ENCODE assay signal across 15 mouse cellular contexts in the genomic region with DNA sequence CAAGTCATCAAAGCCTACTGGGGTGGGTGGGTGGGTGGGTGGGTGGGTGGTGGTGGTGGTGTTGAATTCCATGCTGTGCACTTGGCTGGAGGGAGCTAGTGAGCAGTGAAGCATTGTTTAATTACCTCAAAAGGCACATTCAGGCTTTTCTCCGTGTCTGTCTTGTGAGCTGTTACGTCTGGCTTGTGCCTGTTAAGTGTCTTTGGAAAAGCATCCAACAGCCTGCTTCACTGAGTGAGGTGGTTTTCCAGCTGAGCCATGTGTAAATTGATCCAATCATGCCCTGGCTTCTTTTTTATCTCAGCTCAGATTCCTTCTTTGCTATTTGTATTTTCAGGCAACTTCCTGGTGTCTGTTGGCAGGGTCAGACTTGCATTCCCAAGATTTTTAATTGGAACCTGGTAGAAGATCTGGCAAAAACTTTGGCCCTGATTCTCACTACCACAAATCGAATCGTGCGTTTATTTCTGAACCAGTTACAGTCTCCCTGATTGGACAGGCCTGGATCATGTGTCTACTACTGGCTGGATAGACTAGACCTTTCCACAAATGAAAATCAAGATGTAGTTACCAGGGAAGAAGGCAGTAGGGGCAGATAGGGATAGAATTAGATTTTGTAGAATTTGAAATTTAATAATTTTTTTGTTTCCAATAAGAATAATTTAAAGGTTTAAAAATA. TPM values are rescaled to one million over a fixed set of nuclear protein-coding genes. Genes with fewer than 3 reads are reported as not detected.
DNase-seq lines count a peak whose midpoint lies in the region; ATAC-seq lines count a peak whose summit lies in the region.
"Had no signal": no experiment of that assay in that cellular context is flagged by ENCODE, and none has a peak within 500 bp of the region (broad histone marks: within the 10 kb centered on the region; RNA-seq: fewer than 3 reads in every experiment).

No protein-coding gene starts in this region.

- ATAC-seq in embryonic facial prominence, embryonic 13.5 days (ENCODE audit: insufficient number of reproducible peaks, insufficient read depth, low FRiP score, low TSS enrichment, low read depth): no peak
- ATAC-seq in kidney, embryonic 14.5 days (ENCODE audit: low FRiP score, low TSS enrichment): peak; percentile 71
- ATAC-seq in forebrain, embryonic 16.5 days: peak; percentile 80

- no peak for DNase-seq in embryonic facial prominence, embryonic 10.5 days (ENCODE audit: low spot score)
- no peak for DNase-seq in kidney, postnatal 25 days
- peak; percentile 15 for DNase-seq in 3T3-L1 (ENCODE audit: low read depth, low spot score)
- no peak for DNase-seq in spleen, adult 18-20 months
- no peak for DNase-seq in cerebellum, adult 8-10 months
- DNase-seq: layer of hippocampus, adult 9-11 months; right cerebral cortex, postnatal 4 days; thymus, adult 18-20 months had no signal

- H3K4me1 ChIP-seq in embryonic facial prominence, embryonic 13.5 days: peaks cover 14% of the 10 kb centered on the region
- H3K4me1 ChIP-seq in embryonic facial prominence, embryonic 10.5 days: peaks cover 20% of the 10 kb centered on the region
- H3K4me1 ChIP-seq in kidney, embryonic 14.5 days (ENCODE audit: control insufficient read depth, insufficient read depth, low read length): peaks cover 8% of the 10 kb centered on the region; the same call in 1 of the 2 replicates
- H3K4me1 ChIP-seq in forebrain, embryonic 16.5 days (replicated peaks; ENCODE audit: control insufficient read depth, insufficient read depth, low read length): peaks cover 20% of the 10 kb centered on the region
- H3K4me1 ChIP-seq: embryonic facial prominence, embryonic 15.5 days; hindbrain, embryonic 12.5 days had no signal

- H3K4me2 ChIP-seq in embryonic facial prominence, embryonic 13.5 days: no peak overlapping the region
- H3K4me2 ChIP-seq in kidney, embryonic 14.5 days (replicated peaks; ENCODE audit: low read depth, low read length): no peak overlapping the region
- no peak overlapping the region for H3K4me2 ChIP-seq in forebrain, embryonic 16.5 days (ENCODE audit: low read length)
- H3K4me2 ChIP-seq: embryonic facial prominence, embryonic 15.5 days; heart, embryonic 11.5 days; hindbrain, embryonic 12.5 days had no signal

- H3K9me3 ChIP-seq in embryonic facial prominence, embryonic 13.5 days: no peaks in the 10 kb centered on the region
- H3K9me3 ChIP-seq in embryonic facial prominence, embryonic 10.5 days: no peaks in the 10 kb centered on the region
- H3K9me3 ChIP-seq in kidney, embryonic 14.5 days (ENCODE audit: control insufficient read depth, low read length): no peaks in the 10 kb centered on the region
- no peaks in the 10 kb centered on the region for H3K9me3 ChIP-seq in forebrain, embryonic 16.5 days (ENCODE audit: control insufficient read depth, low read length)
- H3K9me3 ChIP-seq: embryonic facial prominence, embryonic 15.5 days; G1E; hindbrain, embryonic 12.5 days had no signal

- no peaks in the 10 kb centered on the region for H3K27me3 ChIP-seq in embryonic facial prominence, embryonic 13.5 days
- no peaks in the 10 kb centered on the region for H3K27me3 ChIP-seq in embryonic facial prominence, embryonic 10.5 days (replicated peaks; ENCODE audit: low read depth, poor library complexity, severe bottlenecking)
- H3K27me3 ChIP-seq in kidney, embryonic 14.5 days (ENCODE audit: control insufficient read depth, insufficient read depth, low read length): no peaks in the 10 kb centered on the region
- no peaks in the 10 kb centered on the region for H3K27me3 ChIP-seq in forebrain, embryonic 16.5 days (replicated peaks; ENCODE audit: control insufficient read depth, insufficient read depth, low read length)
- H3K27me3 ChIP-seq: embryonic facial prominence, embryonic 15.5 days; hindbrain, embryonic 12.5 days had no signal

- no peak overlapping the region for H3K4me3 ChIP-seq in embryonic facial prominence, embryonic 13.5 days
- no peak overlapping the region for H3K4me3 ChIP-seq in embryonic facial prominence, embryonic 10.5 days
- H3K4me3 ChIP-seq in kidney, embryonic 14.5 days (ENCODE audit: low read length): no peak overlapping the region
- H3K4me3 ChIP-seq in forebrain, embryonic 16.5 days (replicated peaks; ENCODE audit: low read length): no peak overlapping the region
- H3K4me3 ChIP-seq: embryonic facial prominence, embryonic 15.5 days; hindbrain, embryonic 12.5 days had no signal

- 43% methylated on average over 5 of the region's 5 CpGs for WGBS in embryonic facial prominence, embryonic 13.5 days
- 59% methylated on average over 5 of the region's 5 CpGs for WGBS in embryonic facial prominence, embryonic 10.5 days
- WGBS in kidney, embryonic 14.5 days: 45% methylated on average over 5 of the region's 5 CpGs
- WGBS in forebrain, embryonic 16.5 days: 29% methylated on average over 5 of the region's 5 CpGs

- H3K36me3 ChIP-seq in embryonic facial prominence, embryonic 13.5 days: no peaks in the 10 kb centered on the region
- no peaks in the 10 kb centered on the region for H3K36me3 ChIP-seq in embryonic facial prominence, embryonic 10.5 days (replicated peaks)
- no peaks in the 10 kb centered on the region for H3K36me3 ChIP-seq in kidney, embryonic 14.5 days (ENCODE audit: control insufficient read depth, insufficient read depth, low read length)
- no peaks in the 10 kb centered on the region for H3K36me3 ChIP-seq in forebrain, embryonic 16.5 days (ENCODE audit: control insufficient read depth, insufficient read depth)
- H3K36me3 ChIP-seq: embryonic facial prominence, embryonic 15.5 days; G1E; hindbrain, embryonic 12.5 days had no signal

- peak overlapping the region; percentile 39; the same call in 1 of the 2 replicates for H3K27ac ChIP-seq in embryonic facial prominence, embryonic 13.5 days
- H3K27ac ChIP-seq in embryonic facial prominence, embryonic 10.5 days (replicated peaks): no peak overlapping the region
- H3K27ac ChIP-seq in kidney, embryonic 14.5 days (ENCODE audit: low read depth, low read length): peak overlapping the region; percentile 37; the same call in 1 of the 2 replicates
- no peak overlapping the region for H3K27ac ChIP-seq in forebrain, embryonic 16.5 days (ENCODE audit: low read length)
- H3K27ac ChIP-seq: embryonic facial prominence, embryonic 15.5 days; hindbrain, embryonic 12.5 days had no signal

- no peak overlapping the region for H3K9ac ChIP-seq in embryonic facial prominence, embryonic 13.5 days
- H3K9ac ChIP-seq in kidney, embryonic 14.5 days (ENCODE audit: low read depth, low read length): no peak overlapping the region
- no peak overlapping the region for H3K9ac ChIP-seq in forebrain, embryonic 16.5 days (replicated peaks; ENCODE audit: low read depth, low read length)
- H3K9ac ChIP-seq: embryonic facial prominence, embryonic 15.5 days; hindbrain, embryonic 12.5 days had no signal

RNA-seq across cellular contexts. Expression of gene Psma1, which starts 45.9 kb away (rescaled TPM):
- polyA plus RNA-seq in embryonic facial prominence, embryonic 13.5 days (2015; fragmentation: Nextera tagmentation; extraction: Ambion mirVana): 394 and 409 TPM in 2 replicates
- polyA plus RNA-seq in embryonic facial prominence, embryonic 10.5 days (2016; fragmentation: Nextera tagmentation; extraction: Ambion mirVana): 496 TPM in 2 replicates
- polyA plus RNA-seq in kidney, embryonic 14.5 days (2014; fragmentation: Nextera tagmentation; extraction: Ambion mirVana): 466 and 570 TPM in 2 replicates
- 394 and 400 TPM in 2 replicates for polyA plus RNA-seq in forebrain, embryonic 16.5 days (2015; fragmentation: Nextera tagmentation; extraction: Ambion mirVana)

Comparison
In these comparisons a context has a peak if more than half of its experiments do, and no peak if none do; other contexts are left out.
1. H3K27ac ChIP-seq: peak in embryonic facial prominence, embryonic 13.5 days (single experiment) and kidney, embryonic 14.5 days (single experiment); none in embryonic facial prominence, embryonic 10.5 days (single experiment) and forebrain, embryonic 16.5 days (single experiment).